Mouse (Mus musculus): ENCODE results near the gene Ap1m2.

The Ap1m2 gene

GRCm38 (mm10) chr9:21312134-21312533 lies at the start of gene Ap1m2:
Ap1m2 (minus strand) TSS chr9:21312337.
- DNase-seq (ENCODE audit: low spot score in 2 of 2), result no peak

- DNase-seq (ENCODE audit: low spot score in 2 of 2), result peak; percentile 60 to 70
These were observed 45.0 kb upstream of the Ap1m2 start for GRCm38 (mm10) chr9:21356981-21357718.

DNA sequence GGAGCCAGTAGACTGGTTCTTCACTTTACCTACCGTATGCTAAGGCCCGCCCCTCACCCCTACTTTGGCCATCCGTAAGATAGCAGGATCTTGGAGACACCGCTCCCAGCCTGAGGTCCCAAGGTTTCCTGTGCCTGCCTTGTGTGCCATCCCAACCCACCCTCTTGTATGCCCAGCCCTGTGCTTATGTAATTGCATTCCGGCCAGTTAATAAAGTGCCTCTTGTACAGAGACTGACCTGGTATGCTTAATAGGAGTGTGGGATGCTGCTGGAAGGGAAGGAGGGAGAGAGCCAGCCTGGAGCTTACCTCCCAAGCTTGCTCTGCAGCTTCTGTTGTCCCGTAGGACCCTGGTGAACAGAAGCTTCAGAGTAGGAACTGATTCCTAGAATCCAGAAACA lies 42.7 kb upstream of the Ap1m2 start:
- no peak for DNase-seq (ENCODE audit: low spot score in 2 of 2)

- no peak for DNase-seq (ENCODE audit: low spot score in 2 of 2)
These were observed 41.2 kb upstream of the Ap1m2 start for GRCm38 (mm10) chr9:21353373-21353686.

DNA sequence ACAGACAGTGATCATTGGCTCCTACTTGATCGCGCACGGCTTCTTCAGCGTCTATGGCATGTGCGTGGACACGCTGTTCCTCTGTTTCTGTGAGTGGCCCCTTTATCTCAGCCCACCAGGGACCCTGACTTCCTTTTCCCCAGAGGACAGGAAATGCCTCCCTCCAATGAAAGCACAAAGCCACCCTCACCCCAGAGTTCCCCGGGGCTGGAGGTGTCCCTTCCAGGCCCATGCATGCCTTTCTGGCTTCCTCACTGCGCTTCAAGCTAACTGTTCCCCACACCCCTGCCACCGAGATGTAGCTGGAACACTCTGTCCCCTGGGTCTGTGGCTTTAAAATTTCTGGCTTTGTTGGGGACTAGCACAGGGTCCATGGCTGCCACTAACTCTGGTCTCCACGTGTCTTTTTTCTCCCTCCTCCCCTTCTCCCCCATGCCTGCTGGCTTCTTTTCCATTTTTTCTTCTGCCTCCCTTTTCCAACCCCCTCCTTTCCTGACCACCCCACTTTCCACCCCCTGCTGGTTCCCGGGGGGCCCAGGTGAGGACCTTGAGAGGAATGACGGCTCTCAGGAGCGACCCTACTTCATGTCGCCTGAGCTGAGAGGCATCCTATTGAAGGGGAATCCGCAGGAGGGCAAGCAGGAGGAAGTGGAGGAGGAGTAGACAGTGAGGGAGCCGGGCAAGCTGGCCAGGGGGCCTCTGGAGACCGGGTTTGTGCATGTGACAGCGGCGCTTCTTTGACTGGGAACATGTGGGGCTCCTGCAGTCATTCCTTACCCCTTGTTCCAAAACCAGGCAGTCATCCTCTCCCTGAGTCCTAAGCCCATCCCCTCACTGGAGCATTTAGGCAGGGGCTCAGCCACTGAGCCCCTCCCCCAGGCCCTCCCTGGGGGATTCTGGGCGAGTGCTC lies 40.6 kb upstream of the Ap1m2 start:
- no peak for DNase-seq (ENCODE audit: low spot score in 2 of 2)

GRCm38 (mm10) chr9:21351702-21352377 lies 39.7 kb upstream of the Ap1m2 start:
- no peak for DNase-seq (ENCODE audit: low spot score in 2 of 2)

DNA sequence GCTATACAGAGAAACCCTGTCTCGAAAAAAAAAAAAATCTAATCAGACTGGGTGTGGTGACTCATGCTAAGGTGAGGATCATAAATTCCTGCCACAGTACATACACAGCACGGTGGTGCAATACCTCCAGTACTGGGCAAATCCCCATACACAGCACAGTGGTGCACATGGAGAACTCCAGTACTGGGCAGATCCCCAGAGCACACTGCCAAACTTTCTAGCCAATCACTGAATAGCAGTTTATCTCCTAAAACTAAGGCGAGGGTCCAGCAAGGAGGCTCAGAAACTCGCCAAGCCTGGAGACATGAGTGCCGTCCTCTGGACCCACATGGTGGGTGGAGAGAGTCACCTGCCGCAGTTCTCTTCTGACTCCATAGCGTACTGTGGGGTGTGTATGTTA lies 39.0 kb upstream of the Ap1m2 start:
- DNase-seq (ENCODE audit: low spot score in 2 of 2), result no peak

- DNase-seq (ENCODE audit: low spot score in 2 of 2), result no peak
These were observed 36.0 kb upstream of the Ap1m2 start for GRCm38 (mm10) chr9:21348152-21348551.

GRCm38 (mm10) chr9:21346627-21347365 lies 34.7 kb upstream of the Ap1m2 start:
- DNase-seq (ENCODE audit: low spot score in 2 of 2), result no peak

- no peak for DNase-seq (ENCODE audit: low spot score in 2 of 2)
These were observed 28.3 kb upstream of the Ap1m2 start for GRCm38 (mm10) chr9:21340411-21340810.

DNA sequence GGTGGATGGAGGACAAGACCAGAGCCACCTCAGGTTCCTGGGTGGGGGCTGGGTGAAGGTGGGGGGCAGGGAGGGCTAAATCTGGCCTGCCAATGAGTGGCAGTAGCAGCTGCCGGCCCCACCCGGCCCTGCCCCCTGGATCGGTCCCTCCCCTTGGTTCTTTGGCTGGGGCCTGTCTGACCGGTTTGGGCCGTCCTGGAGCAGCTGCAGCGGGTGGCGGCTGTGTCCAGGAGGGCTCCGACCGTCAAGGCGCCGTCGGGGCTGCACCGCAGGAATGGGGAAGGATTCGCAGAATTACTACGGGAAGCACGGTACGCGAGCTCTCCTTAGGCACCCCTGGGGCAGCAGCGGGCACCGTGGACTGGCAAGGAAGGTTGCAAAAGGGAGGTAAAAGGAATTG lies 25.5 kb upstream of the Ap1m2 start:
- DNase-seq (ENCODE audit: low spot score in 2 of 2), result no peak

- no peak for DNase-seq (ENCODE audit: low spot score in 2 of 2)
These were observed 24.4 kb upstream of the Ap1m2 start for GRCm38 (mm10) chr9:21336491-21336890.

- DNase-seq (ENCODE audit: low spot score in 2 of 2), result no peak
These were observed 23.3 kb upstream of the Ap1m2 start for GRCm38 (mm10) chr9:21335391-21335790.

GRCm38 (mm10) chr9:21334747-21335146 lies 22.6 kb upstream of the Ap1m2 start:
- DNase-seq (ENCODE audit: low spot score in 2 of 2), result no peak

DNA sequence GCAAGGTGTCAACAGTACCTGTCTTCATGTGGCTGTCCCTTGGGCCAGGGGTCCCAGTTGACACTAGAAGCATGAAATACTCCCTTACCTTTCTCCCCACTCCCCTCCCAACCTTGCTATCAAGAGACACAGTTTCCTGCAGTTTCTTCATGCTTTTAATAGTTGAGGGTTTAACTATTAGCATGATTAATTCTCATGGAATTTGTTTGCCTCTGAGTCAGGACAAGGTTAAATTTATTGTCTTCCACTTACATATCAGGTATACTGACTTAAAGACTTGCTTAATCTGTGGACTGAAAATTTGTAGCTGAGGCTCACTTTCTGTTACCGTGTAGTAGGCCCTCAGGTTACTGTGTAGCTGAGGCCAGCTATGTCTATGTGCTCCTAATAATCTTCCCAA lies 21.4 kb upstream of the Ap1m2 start:
- no peak for DNase-seq (ENCODE audit: low spot score in 2 of 2)

- peak; percentile 45 to 60 for DNase-seq (ENCODE audit: low spot score in 2 of 2)
These were observed 20.3 kb upstream of the Ap1m2 start for GRCm38 (mm10) chr9:21332161-21333061.

GRCm38 (mm10) chr9:21331365-21332140 lies 19.4 kb upstream of the Ap1m2 start:
- no peak for DNase-seq (ENCODE audit: low spot score in 2 of 2)

DNA sequence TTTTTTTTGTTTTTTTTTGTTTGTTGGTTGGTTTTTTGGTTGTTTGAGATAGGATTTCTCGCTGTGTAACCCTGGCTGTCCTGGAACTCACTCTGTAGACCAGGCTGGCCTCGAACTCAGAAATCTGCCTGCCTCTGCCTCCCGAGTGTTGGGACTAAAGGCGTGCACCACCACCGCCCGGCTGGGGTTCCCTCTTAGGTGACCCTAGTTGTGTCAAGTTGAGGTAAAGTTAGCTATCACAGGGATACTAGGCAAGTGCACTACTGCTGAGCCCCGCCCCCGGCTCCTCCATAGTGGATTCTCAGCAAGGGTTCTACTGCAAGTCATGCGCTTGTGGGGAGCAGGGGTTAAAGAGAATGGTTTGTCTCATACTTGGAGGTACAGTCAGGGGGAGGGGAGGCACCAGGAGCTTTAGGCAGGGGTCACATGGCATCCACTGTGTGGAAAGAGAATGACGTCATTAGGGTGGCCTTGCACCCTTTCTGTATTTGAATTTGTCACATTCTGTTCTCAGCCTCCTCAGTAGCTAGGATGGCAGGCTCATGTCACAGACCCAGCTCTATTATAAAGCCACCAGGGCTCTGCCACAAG lies 17.7 kb upstream of the Ap1m2 start:
- DNase-seq (ENCODE audit: low spot score in 2 of 2), result no peak

- DNase-seq (ENCODE audit: low spot score in 2 of 2), result no peak
These were observed 16.9 kb upstream of the Ap1m2 start for GRCm38 (mm10) chr9:21329041-21329440.

- peak; percentile 81 to 83 for DNase-seq (ENCODE audit: low spot score in 2 of 2)
These were observed 15.9 kb upstream of the Ap1m2 start for GRCm38 (mm10) chr9:21328041-21328440.

Data from spleen, postnatal 36 days (tissue).